Mouse (Mus musculus) neural tube, embryonic 11.5 days (tissue): ENCODE data around the gene Lcp2. TPM values are rescaled to one million over a fixed set of nuclear protein-coding genes. Genes with fewer than 3 reads are reported as not detected.

Source experiments
- ATAC-seq: fragments of 200-750 bp; cut with Nextera tagmentation; 2 replicates; pipeline ENCODE4 v1.8.0; 2017; ENCODE audit warnings: moderate number of reproducible peaks, mild to moderate bottlenecking, moderate TSS enrichment, moderate library complexity; ENCODE audit not compliant: insufficient read depth, low FRiP score, low TSS enrichment
- DNase-seq: peaks from one replicate; pipeline ENCODE4 v3.0.0-alpha.2; 2015; ENCODE audit warnings: low spot score
- H3K27ac ChIP-seq: fragments of 300-500 bp; sonication (generic); 2 replicates; pipeline ENCODE4 v1.5.1; 2014; ENCODE audit warnings: low read depth, mild to moderate bottlenecking, low read length
- H3K27me3 ChIP-seq: fragments of 300-500 bp; sonication (generic); 2 replicates; pipeline ENCODE4 v1.6.1; 2014; ENCODE audit warnings: mild to moderate bottlenecking, low read length, mixed read lengths; ENCODE audit not compliant: control insufficient read depth, insufficient read depth
- H3K36me3 ChIP-seq: fragments of 300-500 bp; sonication (generic); 2 replicates; pipeline ENCODE4 v1.6.1; 2014; ENCODE audit warnings: mild to moderate bottlenecking, low read length, moderate library complexity, mixed read lengths; ENCODE audit not compliant: control insufficient read depth, insufficient read depth
- H3K4me1 ChIP-seq: fragments of 300-500 bp; sonication (generic); 2 replicates; pipeline ENCODE4 v1.6.1; 2014; ENCODE audit warnings: low read length, mixed read lengths; ENCODE audit not compliant: control insufficient read depth, insufficient read depth
- H3K4me2 ChIP-seq: fragments of 300-500 bp; sonication (generic); 2 replicates; pipeline ENCODE4 v1.6.1; 2014; ENCODE audit warnings: low read depth, mild to moderate bottlenecking, moderate library complexity
- H3K4me3 ChIP-seq: fragments of 300-500 bp; sonication (generic); 2 replicates; pipeline ENCODE4 v1.5.1; 2014; ENCODE audit warnings: low read depth, low read length
- H3K9ac ChIP-seq: fragments of 300-500 bp; sonication (generic); 2 replicates; pipeline ENCODE4 v1.6.1; 2014; ENCODE audit warnings: mild to moderate bottlenecking, low read length
- H3K9me3 ChIP-seq: fragments of 300-500 bp; sonication (generic); 2 replicates; pipeline ENCODE4 v1.6.1; 2016; ENCODE audit warnings: low read length; ENCODE audit not compliant: control insufficient read depth
- WGBS: fragments of 180-500 bp; shearing (Covaris S2); extraction: QIAGEN DNeasy Blood & Tissue Kit; methylation state at CpG from one replicate; pipeline ENCODE4 v1.1.7; 2014; 5-methylcytosine and 5-hydroxymethylcytosine counted together
- polyA plus RNA-seq: library from polyadenylated mRNA; unstranded; fragments of >200 nt; fragmentation: Nextera tagmentation; extraction: Ambion mirVana; gene quantifications from 2 replicates; pipeline ENCODE4 v1.2.1, GENCODE M21; 2014

Gene Lcp2
- polyA plus RNA-seq, 1 experiment from 2014 or later, result 2.2 TPM

GRCm38 (mm10) chr11:34009316-34010087, 37.2 kb upstream of the Lcp2 start:
- Histone ChIP-seq H3K36me3 (no peaks in the 10 kb centered on the region), H3K27ac (no peak overlapping the region), H3K9me3 (no peaks in the 10 kb centered on the region), H3K4me2 (no peak overlapping the region), H3K4me1 (no peaks in the 10 kb centered on the region), H3K4me3 (no peak overlapping the region), H3K9ac (no peak overlapping the region), H3K27me3 (no peaks in the 10 kb centered on the region)
- no peak for DNase-seq
- no peak for ATAC-seq
- 77% methylated on average over 12 of the region's 12 CpGs for WGBS

GRCm38 (mm10) chr11:34010133-34010858, 36.4 kb upstream of the Lcp2 start:
- WGBS, result 67% methylated on average over 7 of the region's 7 CpGs
- H3K27ac ChIP-seq, result no peak overlapping the region
- ATAC-seq, result no peak
- no peaks in the 10 kb centered on the region for H3K27me3 ChIP-seq
- no peak for DNase-seq
- no peak overlapping the region for H3K4me2 ChIP-seq
- no peak overlapping the region for H3K4me3 ChIP-seq
- no peaks in the 10 kb centered on the region for H3K36me3 ChIP-seq
- H3K4me1 ChIP-seq, result no peaks in the 10 kb centered on the region
- no peaks in the 10 kb centered on the region for H3K9me3 ChIP-seq
- H3K9ac ChIP-seq, result no peak overlapping the region

GRCm38 (mm10) chr11:34010859-34011172, 35.9 kb upstream of the Lcp2 start:
- no peak for DNase-seq
- Histone ChIP-seq H3K9me3 (no peaks in the 10 kb centered on the region), H3K36me3 (no peaks in the 10 kb centered on the region), H3K4me2 (no peak overlapping the region), H3K27ac (no peak overlapping the region), H3K9ac (no peak overlapping the region), H3K27me3 (no peaks in the 10 kb centered on the region), H3K4me1 (no peaks in the 10 kb centered on the region), H3K4me3 (no peak overlapping the region)
- 77% methylated on average over 4 of the region's 4 CpGs for WGBS
- ATAC-seq, result no peak

- H3K27ac ChIP-seq, result no peak overlapping the region
Observed at GRCm38 (mm10) chr11:34012007-34012652, 34.6 kb upstream of the Lcp2 start.

GRCm38 (mm10) chr11:34025091-34025490, 21.6 kb upstream of the Lcp2 start:
- WGBS, result 86% methylated on average over 1 of the region's 1 CpGs
- ATAC-seq, result no peak

More at GRCm38 (mm10) chr11:34012007-34012652, 34.6 kb upstream of the Lcp2 start:
- Histone ChIP-seq H3K4me2 (no peak overlapping the region), H3K27me3 (no peaks in the 10 kb centered on the region), H3K4me3 (no peak overlapping the region), H3K9ac (no peak overlapping the region), H3K36me3 (no peaks in the 10 kb centered on the region), H3K4me1 (no peaks in the 10 kb centered on the region), H3K9me3 (no peaks in the 10 kb centered on the region)
- DNase-seq (no peak), ATAC-seq (no peak)
- 84% methylated on average over 6 of the region's 6 CpGs for WGBS

GRCm38 (mm10) chr11:34029658-34030057, 17.1 kb upstream of the Lcp2 start:
- no peaks in the 10 kb centered on the region for H3K9me3 ChIP-seq
- no peak overlapping the region for H3K27ac ChIP-seq
- H3K4me1 ChIP-seq, result no peaks in the 10 kb centered on the region
- no peak overlapping the region for H3K4me3 ChIP-seq
- H3K4me2 ChIP-seq, result no peak overlapping the region
- no peak overlapping the region for H3K9ac ChIP-seq
- DNase-seq (no peak), ATAC-seq (no peak)
- no peaks in the 10 kb centered on the region for H3K36me3 ChIP-seq
- WGBS, result 76% methylated on average over 5 of the region's 5 CpGs
- H3K27me3 ChIP-seq, result no peaks in the 10 kb centered on the region

More at GRCm38 (mm10) chr11:34025091-34025490, 21.6 kb upstream of the Lcp2 start:
- Histone ChIP-seq H3K9ac (no peak overlapping the region), H3K36me3 (no peaks in the 10 kb centered on the region), H3K4me1 (no peaks in the 10 kb centered on the region), H3K4me3 (no peak overlapping the region), H3K27ac (no peak overlapping the region), H3K9me3 (no peaks in the 10 kb centered on the region), H3K4me2 (no peak overlapping the region), H3K27me3 (no peaks in the 10 kb centered on the region)
- DNase-seq, result no peak

GRCm38 (mm10) chr11:34031015-34031805, 15.5 kb upstream of the Lcp2 start:
- WGBS, result 66% methylated on average over 8 of the region's 8 CpGs

GRCm38 (mm10) chr11:34034008-34034505, 12.7 kb upstream of the Lcp2 start:
- Histone ChIP-seq H3K4me2 (no peak overlapping the region), H3K27ac (no peak overlapping the region), H3K36me3 (no peaks in the 10 kb centered on the region), H3K27me3 (no peaks in the 10 kb centered on the region), H3K4me3 (no peak overlapping the region), H3K4me1 (no peaks in the 10 kb centered on the region), H3K9ac (no peak overlapping the region), H3K9me3 (no peaks in the 10 kb centered on the region)
- DNase-seq, result no peak
- ATAC-seq, result no peak
- 97% methylated on average over 5 of the region's 5 CpGs for WGBS

More at GRCm38 (mm10) chr11:34031015-34031805, 15.5 kb upstream of the Lcp2 start:
- Histone ChIP-seq H3K36me3 (no peaks in the 10 kb centered on the region), H3K27me3 (no peaks in the 10 kb centered on the region), H3K27ac (no peak overlapping the region), H3K4me2 (no peak overlapping the region), H3K4me1 (no peaks in the 10 kb centered on the region), H3K9ac (no peak overlapping the region), H3K9me3 (no peaks in the 10 kb centered on the region), H3K4me3 (no peak overlapping the region)
- ATAC-seq, result no peak
- DNase-seq, result no peak
